Mouse (Mus musculus) kidney, embryonic 14.5 days (tissue): ENCODE results near the gene Cttnbp2. TPM values are rescaled to one million over a fixed set of nuclear protein-coding genes. Genes with fewer than 3 reads are reported as not detected.

ENCODE experiments used
- ATAC-seq: fragments of 200-750 bp; cut with Nextera tagmentation; 2 replicates; pipeline ENCODE4 v1.8.0; 2017; ENCODE audit warnings: moderate number of reproducible peaks, mild to moderate bottlenecking, moderate TSS enrichment, moderate library complexity; ENCODE audit not compliant: low FRiP score, low TSS enrichment
- H3K27ac ChIP-seq: fragments of 300-500 bp; sonication (generic); 2 replicates; pipeline ENCODE4 v1.5.1; 2014; ENCODE audit warnings: low read depth, mild to moderate bottlenecking, low read length, moderate library complexity, mixed read lengths
- H3K27me3 ChIP-seq: fragments of 300-500 bp; sonication (generic); 2 replicates; pipeline ENCODE4 v1.6.1; 2014; ENCODE audit warnings: mild to moderate bottlenecking, low read length; ENCODE audit not compliant: control insufficient read depth, insufficient read depth
- H3K36me3 ChIP-seq: fragments of 300-500 bp; sonication (generic); 2 replicates; pipeline ENCODE4 v1.6.1; 2014; ENCODE audit warnings: low read length, mixed read lengths; ENCODE audit not compliant: control insufficient read depth, insufficient read depth
- H3K4me1 ChIP-seq: fragments of 300-500 bp; sonication (generic); 2 replicates; pipeline ENCODE4 v1.6.1; 2014; ENCODE audit warnings: low read length, mixed read lengths; ENCODE audit not compliant: control insufficient read depth, insufficient read depth
- H3K4me2 ChIP-seq: fragments of 300-500 bp; sonication (generic); replicated peaks from 2 replicates; pipeline ENCODE4 v1.6.1; 2014; ENCODE audit warnings: low read depth, mild to moderate bottlenecking, low read length
- H3K4me3 ChIP-seq: fragments of 300-500 bp; sonication (generic); 2 replicates; pipeline ENCODE4 v1.5.1; 2014; ENCODE audit warnings: mild to moderate bottlenecking, low read length
- H3K9ac ChIP-seq: fragments of 300-500 bp; sonication (generic); 2 replicates; pipeline ENCODE4 v1.6.1; 2014; ENCODE audit warnings: low read depth, mild to moderate bottlenecking, low read length, moderate library complexity
- H3K9me3 ChIP-seq: fragments of 300-500 bp; sonication (generic); 2 replicates; pipeline ENCODE4 v1.6.1; 2016; ENCODE audit warnings: low read length; ENCODE audit not compliant: control insufficient read depth
- WGBS: fragments of 180-500 bp; shearing (Covaris S2); extraction: QIAGEN DNeasy Blood & Tissue Kit; methylation state at CpG from one replicate; pipeline ENCODE4 v1.1.7; 2014; 5-methylcytosine and 5-hydroxymethylcytosine counted together
- polyA plus RNA-seq: library from polyadenylated mRNA; unstranded; fragments of >200 nt; fragmentation: Nextera tagmentation; extraction: Ambion mirVana; gene quantifications from 2 replicates; pipeline ENCODE4 v1.2.1, GENCODE M21; 2014

Cttnbp2 gene
- polyA plus RNA-seq, 1 experiment from 2014 or later: 25.9 TPM

- ATAC-seq: no peak
- Histone ChIP-seq H3K36me3 (no peaks in the 10 kb centered on the region), H3K27me3 (no peaks in the 10 kb centered on the region), H3K4me3 (no peak overlapping the region), H3K9me3 (no peaks in the 10 kb centered on the region), H3K4me2 (no peak overlapping the region), H3K27ac (no peak overlapping the region), H3K4me1 (no peaks in the 10 kb centered on the region), H3K9ac (no peak overlapping the region)
- WGBS: 77% methylated on average over 5 of the region's 5 CpGs
Measured at GRCm38 (mm10) chr6:18448078-18448477, 66.6 kb downstream of the Cttnbp2 start.

DNA sequence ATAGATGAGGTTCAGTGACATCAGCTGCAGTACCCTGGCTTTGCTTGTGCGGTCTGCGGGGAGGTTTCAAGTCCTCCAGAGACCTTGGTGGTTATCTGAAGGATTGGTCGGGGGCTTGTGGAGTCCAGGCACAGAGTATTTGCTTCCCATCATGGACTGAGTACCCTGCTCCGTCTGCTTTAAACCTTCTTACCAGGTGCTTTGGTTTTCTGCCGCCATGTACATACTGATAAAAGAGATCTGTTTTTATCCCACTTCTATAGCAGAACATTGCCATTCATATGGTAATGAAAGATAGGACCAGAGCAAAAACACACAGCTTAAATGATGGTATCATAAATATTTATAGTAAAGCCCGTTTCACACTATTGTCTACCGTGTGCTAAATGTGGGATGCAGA lies 67.7 kb downstream of the Cttnbp2 start:
- H3K4me2 ChIP-seq: no peak overlapping the region
- no peaks in the 10 kb centered on the region for H3K36me3 ChIP-seq
- no peak overlapping the region for H3K27ac ChIP-seq
- no peaks in the 10 kb centered on the region for H3K27me3 ChIP-seq
- H3K4me1 ChIP-seq: no peaks in the 10 kb centered on the region
- no peaks in the 10 kb centered on the region for H3K9me3 ChIP-seq
- no peak overlapping the region for H3K4me3 ChIP-seq
- WGBS: 81% methylated on average over 7 of the region's 7 CpGs
- H3K9ac ChIP-seq: no peak overlapping the region
- no peak for ATAC-seq

GRCm38 (mm10) chr6:18446359-18446758 lies 68.3 kb downstream of the Cttnbp2 start:
- H3K9me3 ChIP-seq: no peaks in the 10 kb centered on the region
- WGBS: 60% methylated on average over 3 of the region's 3 CpGs
- H3K4me1 ChIP-seq: no peaks in the 10 kb centered on the region
- H3K27ac ChIP-seq: no peak overlapping the region
- no peak overlapping the region for H3K4me3 ChIP-seq
- H3K36me3 ChIP-seq: no peaks in the 10 kb centered on the region
- H3K4me2 ChIP-seq: no peak overlapping the region
- H3K9ac ChIP-seq: no peak overlapping the region
- H3K27me3 ChIP-seq: no peaks in the 10 kb centered on the region
- ATAC-seq: no peak

DNA sequence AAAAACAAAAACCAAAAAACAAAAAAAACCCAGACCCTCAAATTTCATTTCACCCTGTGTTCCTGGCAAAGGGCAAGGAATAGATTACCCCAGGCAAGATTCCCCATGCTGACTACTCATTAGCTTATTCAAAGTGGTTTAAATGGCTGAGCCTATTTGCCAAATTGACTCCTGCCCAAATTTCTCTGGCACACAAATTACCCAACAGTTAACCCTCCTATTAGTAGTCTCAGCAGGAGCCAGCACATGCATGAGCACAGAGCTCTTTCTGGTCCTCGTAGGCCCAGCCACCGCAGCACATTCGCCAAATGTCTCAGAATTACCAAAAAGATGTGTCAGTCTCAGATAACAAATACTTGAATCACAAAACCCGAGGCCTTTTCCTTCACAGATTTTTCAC lies 68.9 kb downstream of the Cttnbp2 start:
- ATAC-seq: no peak
- Histone ChIP-seq H3K9ac (no peak overlapping the region), H3K27ac (no peak overlapping the region), H3K4me1 (no peaks in the 10 kb centered on the region), H3K4me3 (no peak overlapping the region), H3K4me2 (no peak overlapping the region), H3K36me3 (no peaks in the 10 kb centered on the region), H3K27me3 (no peaks in the 10 kb centered on the region), H3K9me3 (no peaks in the 10 kb centered on the region)
- 52% methylated on average over 4 of the region's 4 CpGs for WGBS

DNA sequence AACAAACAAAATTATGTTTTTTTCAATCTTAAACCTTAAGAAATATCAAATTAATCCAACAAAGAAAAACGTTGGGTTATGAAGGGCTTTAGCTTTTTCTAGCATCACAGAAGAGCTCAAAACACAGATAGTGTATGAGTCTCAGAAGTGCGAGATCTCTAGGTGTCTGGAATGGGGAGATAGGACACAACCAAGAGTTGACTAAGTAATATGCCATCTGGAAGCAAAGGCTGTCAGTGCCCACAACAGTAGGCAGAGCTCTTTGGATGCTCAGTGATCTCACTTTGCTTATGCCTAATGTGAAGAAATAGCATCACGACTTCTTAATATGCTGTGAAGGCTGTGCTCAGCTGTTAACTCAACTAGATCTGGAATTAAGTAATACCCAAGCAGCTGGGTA lies 72.3 kb downstream of the Cttnbp2 start:
- no peak overlapping the region for H3K27ac ChIP-seq
- H3K4me2 ChIP-seq: no peak overlapping the region
- H3K9me3 ChIP-seq: no peaks in the 10 kb centered on the region
- H3K4me1 ChIP-seq: no peaks in the 10 kb centered on the region
- no peak for ATAC-seq
- H3K9ac ChIP-seq: no peak overlapping the region
- no peaks in the 10 kb centered on the region for H3K36me3 ChIP-seq
- no peak overlapping the region for H3K4me3 ChIP-seq
- H3K27me3 ChIP-seq: no peaks in the 10 kb centered on the region
- WGBS: 91% methylated on average over 3 of the region's 3 CpGs

DNA sequence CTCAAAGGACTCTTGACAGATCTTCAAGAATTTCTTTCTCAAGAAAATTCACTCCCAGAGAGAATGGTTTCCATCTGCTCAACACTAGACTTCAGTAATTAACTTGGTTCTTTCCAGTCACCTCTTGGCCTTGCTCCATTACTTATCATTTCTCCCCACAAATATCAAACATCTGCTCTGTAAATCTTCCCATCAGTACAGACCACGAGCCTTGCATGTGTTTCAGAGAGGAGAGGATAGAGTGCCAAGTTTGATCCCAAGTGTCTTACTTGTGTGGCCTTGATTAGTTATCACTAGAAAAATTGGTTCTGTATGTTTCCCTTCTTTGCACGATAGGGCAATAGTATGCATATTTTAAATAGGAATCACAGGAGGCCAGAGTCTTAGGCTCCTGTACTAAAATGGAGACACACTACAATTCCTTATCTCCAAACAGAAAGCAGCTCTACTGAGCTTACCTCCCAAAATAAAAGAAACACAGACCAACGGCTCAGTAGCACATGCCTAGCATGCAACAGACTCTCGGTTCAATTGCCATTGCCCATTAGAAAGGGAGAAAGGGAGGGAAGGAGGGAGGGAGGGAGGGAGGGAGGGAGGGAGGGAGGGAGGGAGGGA lies 73.6 kb downstream of the Cttnbp2 start:
- WGBS: 61% methylated on average over 4 of the region's 4 CpGs
- no peak for ATAC-seq
- no peak overlapping the region for H3K4me2 ChIP-seq
- no peaks in the 10 kb centered on the region for H3K27me3 ChIP-seq
- H3K9ac ChIP-seq: no peak overlapping the region
- no peaks in the 10 kb centered on the region for H3K36me3 ChIP-seq
- no peaks in the 10 kb centered on the region for H3K4me1 ChIP-seq
- H3K27ac ChIP-seq: no peak overlapping the region
- H3K9me3 ChIP-seq: no peaks in the 10 kb centered on the region
- no peak overlapping the region for H3K4me3 ChIP-seq

DNA sequence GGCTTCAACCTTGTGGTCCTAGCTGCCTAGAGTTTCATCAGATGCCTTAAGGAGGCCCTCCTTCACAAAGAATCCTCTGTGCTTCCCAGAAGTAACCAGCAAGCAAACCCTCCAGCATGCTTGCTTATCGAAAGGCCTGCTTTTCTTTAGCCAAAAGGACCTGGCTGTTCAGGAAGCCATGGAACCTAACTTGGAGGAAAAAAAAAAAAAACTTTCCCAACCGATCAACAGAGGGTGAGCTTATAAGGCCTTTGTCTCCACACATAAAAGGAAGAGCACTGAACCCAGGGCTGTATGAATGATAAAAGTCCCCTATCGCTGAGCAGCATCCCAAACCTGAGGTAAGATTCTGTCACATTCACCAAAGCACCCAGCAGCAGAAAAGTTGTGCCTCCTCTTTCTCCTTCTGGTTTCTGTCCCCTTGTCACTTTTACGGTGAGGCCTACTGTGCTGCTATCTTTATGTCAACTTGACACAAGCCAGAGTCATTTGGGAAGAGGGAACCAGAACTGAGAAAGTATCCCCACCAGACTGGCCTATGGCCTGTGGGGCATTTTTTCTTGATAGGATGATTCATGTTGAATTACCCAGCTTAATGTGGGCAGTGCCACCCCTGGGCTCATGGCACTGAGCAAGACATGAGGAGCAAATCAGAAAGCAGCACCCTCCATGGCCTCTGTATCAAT lies 78.4 kb downstream of the Cttnbp2 start:
- H3K4me2 ChIP-seq: no peak overlapping the region
- H3K27me3 ChIP-seq: no peaks in the 10 kb centered on the region
- H3K27ac ChIP-seq: no peak overlapping the region
- H3K4me3 ChIP-seq: no peak overlapping the region
- H3K9me3 ChIP-seq: no peaks in the 10 kb centered on the region
- no peak for ATAC-seq
- H3K36me3 ChIP-seq: no peaks in the 10 kb centered on the region
- WGBS: 49% methylated on average over 4 of the region's 4 CpGs
- no peak overlapping the region for H3K9ac ChIP-seq
- H3K4me1 ChIP-seq: no peaks in the 10 kb centered on the region

DNA sequence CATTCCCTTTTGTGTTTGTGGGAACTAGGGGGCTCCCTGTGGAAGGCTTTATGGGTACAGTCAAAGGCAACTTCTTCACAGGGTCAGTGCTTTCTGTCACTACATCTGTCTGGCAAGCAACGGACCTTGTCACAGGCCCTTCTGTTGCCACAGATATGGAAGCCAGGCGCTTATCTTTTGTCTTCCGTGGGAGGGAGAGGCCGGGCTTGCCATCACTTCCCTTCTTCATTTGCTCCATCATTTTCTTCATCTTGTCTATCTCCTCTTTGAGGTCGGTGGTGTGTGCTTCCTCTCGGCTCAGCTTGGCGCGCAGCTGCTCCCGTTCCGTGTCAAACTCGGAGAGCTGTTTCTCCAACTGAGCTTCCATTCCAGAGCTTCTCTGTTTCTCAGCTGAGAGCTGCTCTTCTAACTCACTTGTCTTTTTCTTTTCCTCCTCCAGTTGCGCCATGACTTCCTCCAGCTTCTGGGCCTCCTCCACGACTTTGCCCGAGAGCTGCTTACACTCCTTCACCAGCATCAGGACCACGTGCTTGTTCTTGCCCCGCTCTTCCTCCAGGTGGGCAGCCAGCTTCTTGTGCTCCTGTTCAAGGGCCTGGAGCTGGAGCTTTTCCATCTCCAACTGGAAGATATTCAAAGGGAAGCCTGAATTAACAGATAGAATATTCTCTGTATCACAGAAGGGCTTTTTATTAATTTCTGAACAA lies 79.7 kb downstream of the Cttnbp2 start:
- H3K27ac ChIP-seq: no peak overlapping the region
- H3K9me3 ChIP-seq: no peaks in the 10 kb centered on the region
- H3K4me2 ChIP-seq: no peak overlapping the region
- no peak overlapping the region for H3K4me3 ChIP-seq
- H3K4me1 ChIP-seq: no peaks in the 10 kb centered on the region
- WGBS: 92% methylated on average over 16 of the region's 16 CpGs
- no peaks in the 10 kb centered on the region for H3K36me3 ChIP-seq
- no peaks in the 10 kb centered on the region for H3K27me3 ChIP-seq
- no peak for ATAC-seq
- no peak overlapping the region for H3K9ac ChIP-seq

DNA sequence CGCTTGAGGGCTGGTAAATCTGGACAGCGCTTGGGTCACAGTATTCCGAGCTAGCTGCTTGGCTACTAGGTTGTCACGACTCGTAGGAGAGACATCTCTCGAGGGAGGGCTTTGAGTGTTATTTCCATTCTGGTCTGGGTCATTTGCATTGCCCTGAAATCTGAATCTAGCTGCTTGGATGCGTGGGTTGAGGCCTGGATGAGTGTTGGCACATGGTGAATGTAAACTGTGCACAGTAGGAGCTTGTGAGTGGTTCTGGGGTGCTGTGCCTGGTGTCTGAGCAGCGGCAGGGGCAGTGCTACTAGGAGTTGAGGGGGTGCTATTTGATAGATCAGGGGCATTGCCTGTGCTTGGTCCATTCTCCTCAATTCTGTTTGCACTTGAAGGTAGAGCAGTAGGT lies 80.3 kb downstream of the Cttnbp2 start:
- 89% methylated on average over 8 of the region's 8 CpGs for WGBS
- Histone ChIP-seq H3K9ac (no peak overlapping the region), H3K9me3 (no peaks in the 10 kb centered on the region)

More for the DNA sequence above, 80.3 kb downstream of the Cttnbp2 start:
- no peaks in the 10 kb centered on the region for H3K27me3 ChIP-seq
- H3K4me3 ChIP-seq: no peak overlapping the region
- no peak overlapping the region for H3K4me2 ChIP-seq
- no peak overlapping the region for H3K27ac ChIP-seq
- H3K4me1 ChIP-seq: no peaks in the 10 kb centered on the region
- no peaks in the 10 kb centered on the region for H3K36me3 ChIP-seq
- no peak for ATAC-seq
